Mouse (Mus musculus): ENCODE measurements around the gene Slc19a2. TPM values are rescaled to one million over a fixed set of nuclear protein-coding genes. Genes with fewer than 3 reads are reported as not detected.

Slc19a2 gene
- total and polyA plus RNA-seq, 2 experiments from 2014 or later, result 5.0 to 10.6 TPM

GRCm38 (mm10) chr1:164214190-164214589 lies 34.7 kb upstream of the Slc19a2 start:
- Histone ChIP-seq H3K36me3 (replicated peaks; ENCODE audit: control insufficient read depth, insufficient read depth, low read length) (no peaks in the 10 kb centered on the region), H3K27me3 (ENCODE audit: control insufficient read depth, insufficient read depth, low read length) (no peaks in the 10 kb centered on the region), H3K9me3 (replicated peaks; ENCODE audit: control insufficient read depth, low read length) (no peaks in the 10 kb centered on the region), H3K4me3 (ENCODE audit: low read depth, low read length) (no peak overlapping the region), H3K27ac (ENCODE audit: low read depth) (no peak overlapping the region), H3K9ac (replicated peaks; ENCODE audit: low read depth, low read length) (no peak overlapping the region), H3K4me1 (ENCODE audit: control insufficient read depth, insufficient read depth) (peaks cover 10% of the 10 kb centered on the region; the same call in 1 of the 2 replicates), H3K4me2 (ENCODE audit: low read depth, low read length) (no peak overlapping the region)
- TF ChIP-seq EP300 (IDR thresholded peaks at IDR 0.05; ENCODE audit: low read depth), result no peak
- TF ChIP-seq CTCF (IDR thresholded peaks at IDR 0.05; ENCODE audit: low read depth), result no peak
- WGBS, result 71% methylated on average over 8 of the region's 8 CpGs
- DNase-seq (ENCODE audit: low spot score) (no peak), ATAC-seq (ENCODE audit: insufficient read depth, low read depth) (no peak)

- Histone ChIP-seq H3K27ac (ENCODE audit: low read depth) (no peak overlapping the region), H3K4me1 (ENCODE audit: control insufficient read depth, insufficient read depth) (peaks cover 10% of the 10 kb centered on the region; the same call in 1 of the 2 replicates), H3K4me3 (ENCODE audit: low read depth, low read length) (no peak overlapping the region), H3K9me3 (replicated peaks; ENCODE audit: control insufficient read depth, low read length) (no peaks in the 10 kb centered on the region), H3K27me3 (ENCODE audit: control insufficient read depth, insufficient read depth, low read length) (no peaks in the 10 kb centered on the region), H3K36me3 (replicated peaks; ENCODE audit: control insufficient read depth, insufficient read depth, low read length) (no peaks in the 10 kb centered on the region), H3K9ac (replicated peaks; ENCODE audit: low read depth, low read length) (no peak overlapping the region), H3K4me2 (ENCODE audit: low read depth, low read length) (no peak overlapping the region)
- DNase-seq (ENCODE audit: low spot score) (no peak), ATAC-seq (ENCODE audit: insufficient read depth, low read depth) (no peak)
- 69% methylated on average over 3 of the region's 3 CpGs for WGBS
- TF ChIP-seq EP300 (IDR thresholded peaks at IDR 0.05; ENCODE audit: low read depth), result no peak
- no peak for TF ChIP-seq CTCF (IDR thresholded peaks at IDR 0.05; ENCODE audit: low read depth)
Observed at GRCm38 (mm10) chr1:164215097-164215496, 33.7 kb upstream of the Slc19a2 start.

GRCm38 (mm10) chr1:164215540-164215939 lies 33.3 kb upstream of the Slc19a2 start:
- ATAC-seq (ENCODE audit: insufficient read depth, low read depth) (no peak), DNase-seq (ENCODE audit: low spot score) (no peak)
- no peak overlapping the region for H3K9ac ChIP-seq (replicated peaks; ENCODE audit: low read depth, low read length)
- H3K4me3 ChIP-seq (ENCODE audit: low read depth, low read length), result no peak overlapping the region
- H3K36me3 ChIP-seq (replicated peaks; ENCODE audit: control insufficient read depth, insufficient read depth, low read length), result no peaks in the 10 kb centered on the region
- H3K27me3 ChIP-seq (ENCODE audit: control insufficient read depth, insufficient read depth, low read length), result no peaks in the 10 kb centered on the region
- no peak overlapping the region for H3K4me2 ChIP-seq (ENCODE audit: low read depth, low read length)
- H3K27ac ChIP-seq (ENCODE audit: low read depth), result no peak overlapping the region
- no peaks in the 10 kb centered on the region for H3K9me3 ChIP-seq (replicated peaks; ENCODE audit: control insufficient read depth, low read length)
- TF ChIP-seq EP300 (IDR thresholded peaks at IDR 0.05; ENCODE audit: low read depth), result no peak
- TF ChIP-seq CTCF (IDR thresholded peaks at IDR 0.05; ENCODE audit: low read depth), result no peak
- H3K4me1 ChIP-seq (ENCODE audit: control insufficient read depth, insufficient read depth), result peaks cover 10% of the 10 kb centered on the region; the same call in 1 of the 2 replicates
- WGBS, result 73% methylated on average over 6 of the region's 6 CpGs

DNA sequence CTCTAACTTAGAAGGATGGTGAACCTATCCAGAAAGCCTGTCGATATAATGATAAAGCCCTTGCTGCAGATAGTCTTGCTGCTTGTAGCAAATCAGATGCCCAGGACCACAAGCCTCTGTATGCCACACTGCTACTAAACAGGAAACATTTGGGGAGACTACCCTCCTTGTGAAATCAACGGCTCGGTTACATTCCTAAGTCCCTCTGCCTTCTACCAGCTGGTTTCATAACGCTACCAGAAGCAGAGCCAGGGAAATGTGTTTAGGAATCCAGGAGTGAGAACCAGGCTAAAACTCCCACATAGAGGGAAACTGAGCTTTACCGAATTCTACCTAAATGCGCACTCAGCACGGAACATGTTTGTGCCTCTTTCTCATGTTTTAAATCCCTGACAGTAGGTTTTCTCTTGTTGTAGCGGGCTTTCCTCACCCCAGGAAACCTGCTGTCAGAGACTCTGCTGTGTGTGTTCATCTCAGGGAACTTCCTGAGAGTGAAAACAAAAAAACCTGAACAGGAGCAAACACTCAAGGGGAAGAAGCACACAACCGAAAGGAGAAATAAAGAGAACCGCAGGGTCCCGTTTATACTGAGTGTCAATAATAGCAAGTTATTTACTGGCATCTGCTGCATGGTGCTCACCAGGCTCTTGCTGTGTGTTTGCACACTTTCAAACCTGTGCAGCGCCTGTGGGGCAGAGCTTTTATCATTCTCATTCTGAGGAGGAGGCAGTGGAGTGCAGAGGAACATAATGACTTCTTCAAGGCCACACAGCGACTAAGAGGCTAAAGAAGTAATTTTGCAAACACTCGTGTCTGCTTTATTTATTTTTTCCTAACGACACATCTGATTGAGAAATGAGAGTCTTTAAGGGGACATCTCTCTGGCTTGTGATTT lies 30.8 kb upstream of the Slc19a2 start:
- TF ChIP-seq CTCF (IDR thresholded peaks at IDR 0.05; ENCODE audit: low read depth) (no peak), EP300 (IDR thresholded peaks at IDR 0.05; ENCODE audit: low read depth) (no peak)
- no peaks in the 10 kb centered on the region for H3K9me3 ChIP-seq (replicated peaks; ENCODE audit: control insufficient read depth, low read length)
- ATAC-seq (ENCODE audit: insufficient read depth, low read depth), result no peak
- H3K27ac ChIP-seq (ENCODE audit: low read depth), result no peak overlapping the region
- H3K4me3 ChIP-seq (ENCODE audit: low read depth, low read length), result peak overlapping the region; percentile 23
- DNase-seq (ENCODE audit: low spot score), result no peak
- 25% methylated on average over 15 of the region's 15 CpGs for WGBS
- H3K4me1 ChIP-seq (ENCODE audit: control insufficient read depth, insufficient read depth), result peaks cover 10% of the 10 kb centered on the region; the same call in 1 of the 2 replicates
- no peaks in the 10 kb centered on the region for H3K27me3 ChIP-seq (ENCODE audit: control insufficient read depth, insufficient read depth, low read length)
- no peaks in the 10 kb centered on the region for H3K36me3 ChIP-seq (replicated peaks; ENCODE audit: control insufficient read depth, insufficient read depth, low read length)
- H3K9ac ChIP-seq (replicated peaks; ENCODE audit: low read depth, low read length), result 0 out of 2 replicates have a peak overlapping the region, but pooled peaks have one; percentile 25
- peak overlapping the region; percentile 48 for H3K4me2 ChIP-seq (ENCODE audit: low read depth, low read length)

DNA sequence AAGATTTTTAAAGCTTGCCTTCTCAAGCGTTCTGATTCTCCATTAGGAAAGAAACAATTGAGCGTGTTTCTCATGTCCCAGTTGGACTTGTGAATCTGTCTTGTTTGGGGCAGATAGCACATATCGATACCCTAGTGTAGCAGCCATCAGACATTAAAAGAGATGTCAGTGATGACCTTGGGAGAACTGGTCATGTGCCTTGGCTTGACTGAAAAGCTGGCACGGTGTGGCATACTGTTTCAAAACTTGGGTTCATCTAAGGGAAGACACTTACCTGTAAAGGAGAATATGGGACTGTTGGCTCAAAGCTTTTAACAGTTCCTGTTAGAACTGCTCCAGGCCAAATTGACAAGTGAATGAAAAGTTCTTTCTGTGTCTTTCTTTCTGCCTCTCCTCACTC lies 28.6 kb upstream of the Slc19a2 start:
- TF ChIP-seq CTCF (IDR thresholded peaks at IDR 0.05; ENCODE audit: low read depth) (no peak), EP300 (IDR thresholded peaks at IDR 0.05; ENCODE audit: low read depth) (no peak)
- Histone ChIP-seq H3K4me3 (ENCODE audit: low read depth, low read length) (no peak overlapping the region), H3K4me2 (ENCODE audit: low read depth, low read length) (no peak overlapping the region), H3K9ac (replicated peaks; ENCODE audit: low read depth, low read length) (no peak overlapping the region), H3K36me3 (replicated peaks; ENCODE audit: control insufficient read depth, insufficient read depth, low read length) (no peaks in the 10 kb centered on the region), H3K4me1 (ENCODE audit: control insufficient read depth, insufficient read depth) (peaks cover 10% of the 10 kb centered on the region; the same call in 1 of the 2 replicates), H3K9me3 (replicated peaks; ENCODE audit: control insufficient read depth, low read length) (no peaks in the 10 kb centered on the region), H3K27ac (ENCODE audit: low read depth) (no peak overlapping the region), H3K27me3 (ENCODE audit: control insufficient read depth, insufficient read depth, low read length) (no peaks in the 10 kb centered on the region)
- no peak for DNase-seq (ENCODE audit: low spot score)
- WGBS, result 83% methylated on average over 4 of the region's 4 CpGs
- no peak for ATAC-seq (ENCODE audit: insufficient read depth, low read depth)
